Mouse (Mus musculus): ENCODE measurements around the gene Amotl1.

Gene Amotl1

GRCm38 (mm10) chr9:14498896-14499705 lies 145.8 kb downstream of the Amotl1 start:
- ChIA-PET POLR2A (interaction anchor here in 2 of 4 experiments (0.7 to 2.7 kb wide), 12 partner anchors 9 to 807 kb away, joined by 3 to 23 read pairs (median 6); partner anchors contain the start of genes 4931406C07Rik (in 1 of the 2), Cep57 (in 1 of the 2), Fam76b (in 1 of the 2) and Sesn3 (in 1 of the 2)), CTCF (interaction anchor here in 3 of 4 experiments (0.5 to 2.4 kb wide), 3 partner anchors 25 to 200 kb away, joined by 3 to 10 read pairs (median 6); no protein-coding TSS in a partner anchor)

Measured in embryonic stem cell, embryonic (primary cell).